Mouse (Mus musculus): ENCODE data around the gene Agmat. TPM values are rescaled to one million over a fixed set of nuclear protein-coding genes. Genes with fewer than 3 reads are reported as not detected.
A peak's percentile ranks its signal among the peaks of the same experiment; 100 is the strongest.

Gene Agmat
- polyA plus RNA-seq, 1 experiment from 2014 or later: 18.5 TPM

DNA sequence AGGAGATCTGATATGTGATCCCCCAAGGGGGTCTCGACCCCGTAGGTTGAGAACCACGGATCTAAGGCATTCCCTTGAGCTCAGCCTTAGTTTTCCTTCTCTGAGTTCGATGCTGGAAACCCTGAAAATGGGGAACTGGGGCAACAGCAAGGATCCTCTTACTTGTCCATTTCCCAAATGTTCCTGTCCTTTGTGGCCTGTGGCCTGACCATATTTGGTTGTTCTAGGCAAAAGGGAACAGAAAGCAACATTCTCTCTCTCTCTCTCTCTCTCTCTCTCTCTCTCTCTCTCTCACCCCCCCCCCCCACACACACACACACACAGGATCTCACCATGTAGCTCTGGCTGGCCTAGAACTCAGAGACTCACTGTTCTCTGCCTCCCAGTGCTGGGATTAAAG, 9.6 kb upstream of the Agmat start:
- no peak overlapping the region for H3K4me2 ChIP-seq
- no peaks in the 10 kb centered on the region for H3K9me3 ChIP-seq (replicated peaks)
- peaks cover 34% of the 10 kb centered on the region for H3K4me1 ChIP-seq (replicated peaks)
- H3K27ac ChIP-seq: no peak overlapping the region
- no peak overlapping the region for H3K9ac ChIP-seq
- no peak for DNase-seq
- no peaks in the 10 kb centered on the region for H3K36me3 ChIP-seq
- ATAC-seq (ENCODE audit: low read depth): no peak
- WGBS (ENCODE audit: insufficient replicate concordance): 52% methylated on average over 4 of the region's 4 CpGs
- no peaks in the 10 kb centered on the region for H3K27me3 ChIP-seq
- no peak overlapping the region for H3K4me3 ChIP-seq (replicated peaks)

DNA sequence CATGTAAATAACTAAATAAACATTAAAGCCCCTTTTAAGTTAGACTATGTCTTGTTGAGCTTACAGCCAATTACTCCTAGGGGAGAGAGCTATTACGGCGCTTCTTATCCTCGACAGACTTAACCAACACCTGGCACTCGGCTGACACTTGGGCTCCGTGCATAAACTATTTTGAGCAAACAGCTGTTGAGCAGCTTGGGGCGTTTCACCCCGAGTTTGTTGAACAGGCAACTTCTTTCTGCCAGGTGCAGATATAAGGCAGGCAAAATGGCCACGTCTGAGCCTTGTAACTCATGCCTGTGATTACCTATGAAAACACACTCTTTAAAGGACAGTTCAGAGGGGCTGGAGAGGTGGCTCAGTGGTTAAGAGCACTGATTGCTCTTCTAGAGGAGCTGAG, 8.5 kb upstream of the Agmat start:
- no peak overlapping the region for H3K9ac ChIP-seq
- H3K4me1 ChIP-seq (replicated peaks): peaks cover 40% of the 10 kb centered on the region
- no peak for ATAC-seq (ENCODE audit: low read depth)
- H3K4me2 ChIP-seq: no peak overlapping the region
- H3K27me3 ChIP-seq: no peaks in the 10 kb centered on the region
- WGBS (ENCODE audit: insufficient replicate concordance): 69% methylated on average over 8 of the region's 8 CpGs
- H3K36me3 ChIP-seq: no peaks in the 10 kb centered on the region
- no peak for DNase-seq
- no peak overlapping the region for H3K27ac ChIP-seq
- H3K9me3 ChIP-seq (replicated peaks): no peaks in the 10 kb centered on the region
- no peak overlapping the region for H3K4me3 ChIP-seq (replicated peaks)

DNA sequence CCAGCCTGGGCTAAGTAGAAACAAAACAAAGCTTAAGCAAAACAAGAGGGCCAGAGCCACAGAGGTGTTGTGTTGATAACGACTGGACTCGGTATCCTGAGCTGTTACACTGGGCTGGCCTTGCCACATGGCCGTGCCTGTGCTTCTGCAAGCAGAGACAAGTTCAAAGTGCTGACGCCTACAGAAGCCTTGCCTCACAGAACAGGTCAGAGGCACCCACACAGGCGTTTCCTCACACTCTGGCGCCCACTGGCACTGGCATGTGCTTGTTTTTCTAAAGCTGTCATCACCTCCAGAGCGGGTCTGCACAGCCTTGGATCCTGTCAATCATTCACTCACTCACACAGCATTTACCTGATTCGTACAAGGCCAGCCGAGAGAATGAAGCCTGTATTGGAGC, 4.6 kb upstream of the Agmat start:
- no peak overlapping the region for H3K4me2 ChIP-seq
- ATAC-seq (ENCODE audit: low read depth) (peak; percentile 73), DNase-seq (no peak)
- no peaks in the 10 kb centered on the region for H3K27me3 ChIP-seq
- H3K4me1 ChIP-seq (replicated peaks): peaks cover 30% of the 10 kb centered on the region
- no peak overlapping the region for H3K9ac ChIP-seq
- 56% methylated on average over 9 of the region's 9 CpGs for WGBS (ENCODE audit: insufficient replicate concordance)
- no peak overlapping the region for H3K4me3 ChIP-seq (replicated peaks)
- no peaks in the 10 kb centered on the region for H3K36me3 ChIP-seq
- no peaks in the 10 kb centered on the region for H3K9me3 ChIP-seq (replicated peaks)
- H3K27ac ChIP-seq: peak overlapping the region; percentile 71

GRCm38 (mm10) chr4:141742381-141742780, 4.1 kb upstream of the Agmat start:
- DNase-seq (no peak), ATAC-seq (ENCODE audit: low read depth) (no peak)
- WGBS (ENCODE audit: insufficient replicate concordance): 76% methylated on average over 4 of the region's 4 CpGs
- no peak overlapping the region for H3K4me3 ChIP-seq (replicated peaks)
- no peak overlapping the region; the same call in 1 of the 2 replicates for H3K9ac ChIP-seq
- no peaks in the 10 kb centered on the region for H3K27me3 ChIP-seq
- H3K4me1 ChIP-seq (replicated peaks): peaks cover 31% of the 10 kb centered on the region
- H3K27ac ChIP-seq: peak overlapping the region; percentile 71
- no peaks in the 10 kb centered on the region for H3K9me3 ChIP-seq (replicated peaks)
- H3K4me2 ChIP-seq: no peak overlapping the region
- H3K36me3 ChIP-seq: no peaks in the 10 kb centered on the region

- Histone ChIP-seq H3K9ac (0 out of 2 replicates have a peak overlapping the region, but pooled peaks have one; percentile 41), H3K9me3 (replicated peaks) (no peaks in the 10 kb centered on the region), H3K4me3 (replicated peaks) (no peak overlapping the region), H3K4me2 (peak overlapping the region; percentile 26), H3K27me3 (no peaks in the 10 kb centered on the region), H3K27ac (peak overlapping the region; percentile 78), H3K36me3 (0 out of 2 replicates have a peak, but pooled peaks cover 3% of the 10 kb centered on the region), H3K4me1 (replicated peaks) (peaks cover 66% of the 10 kb centered on the region)
- ATAC-seq (ENCODE audit: low read depth): no peak
- 53% methylated on average over 11 of the region's 11 CpGs for WGBS (ENCODE audit: insufficient replicate concordance)
- no peak for DNase-seq
Measured at GRCm38 (mm10) chr4:141749557-141749956, 3.1 kb downstream of the Agmat start.

DNA sequence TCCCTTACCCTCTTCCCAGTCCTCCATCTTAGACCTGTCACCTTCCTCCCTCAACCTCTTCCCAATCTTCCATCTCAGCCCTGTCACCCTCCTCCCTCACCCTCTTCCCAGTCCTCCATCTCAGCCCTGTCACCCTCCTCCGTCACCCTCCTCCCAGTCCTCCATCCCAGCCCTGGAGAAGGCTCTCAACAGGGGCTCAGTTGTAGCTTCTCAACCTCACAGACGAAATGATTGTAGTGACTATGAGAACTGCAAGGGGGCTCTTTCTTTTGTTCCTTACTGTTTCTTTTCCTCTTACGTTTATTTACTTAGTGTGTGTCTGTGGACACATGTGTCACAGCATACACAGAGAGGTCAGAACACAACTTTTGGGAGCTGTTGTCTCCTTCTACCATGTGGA, 4.4 kb downstream of the Agmat start:
- peak overlapping the region; percentile 73 for H3K4me2 ChIP-seq
- peak overlapping the region; percentile 71 for H3K9ac ChIP-seq
- no peak for DNase-seq
- no peaks in the 10 kb centered on the region for H3K9me3 ChIP-seq (replicated peaks)
- H3K27me3 ChIP-seq: no peaks in the 10 kb centered on the region
- H3K27ac ChIP-seq: peak overlapping the region; percentile 99
- H3K4me3 ChIP-seq (replicated peaks): 0 out of 2 replicates have a peak overlapping the region, but pooled peaks have one; percentile 44
- WGBS (ENCODE audit: insufficient replicate concordance): 59% methylated on average over 3 of the region's 3 CpGs
- H3K4me1 ChIP-seq (replicated peaks): peaks cover 75% of the 10 kb centered on the region
- 0 out of 2 replicates have a peak, but pooled peaks cover 3% of the 10 kb centered on the region for H3K36me3 ChIP-seq
- no peak for ATAC-seq (ENCODE audit: low read depth)

DNA sequence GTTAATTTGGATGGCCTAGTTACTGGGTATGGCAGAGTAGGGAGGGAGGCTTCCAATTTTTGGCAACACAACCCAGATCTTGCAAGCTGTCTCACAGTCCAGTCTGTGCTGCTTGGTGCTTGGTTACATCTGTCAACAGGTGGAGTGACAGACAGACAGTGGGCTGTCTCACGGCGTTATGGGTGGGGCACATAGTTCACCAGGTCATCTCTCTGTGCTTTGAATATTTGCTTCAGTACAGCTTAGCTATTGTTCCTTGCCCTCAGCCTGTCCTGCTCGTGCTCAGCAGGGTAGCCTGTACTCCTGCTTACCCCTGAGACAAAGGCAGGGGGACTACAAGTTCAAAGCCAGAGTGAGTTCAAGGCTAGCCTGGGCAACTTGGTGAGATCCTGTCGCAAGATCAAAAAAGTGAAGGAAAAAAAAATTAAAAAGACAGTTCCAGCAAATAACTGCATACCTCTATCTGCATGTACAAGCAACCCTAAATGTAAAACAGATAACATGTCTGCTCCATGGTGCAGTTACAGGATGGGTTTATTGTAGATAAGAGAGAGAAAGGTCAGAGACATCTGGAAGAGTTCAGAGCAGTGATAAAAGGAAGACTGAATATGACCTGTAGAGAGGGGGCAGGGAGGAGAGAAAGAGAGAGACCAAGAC, 5.1 kb downstream of the Agmat start:
- Histone ChIP-seq H3K9me3 (replicated peaks) (no peaks in the 10 kb centered on the region), H3K9ac (peak overlapping the region; percentile 71), H3K27ac (peak overlapping the region; percentile 99), H3K4me3 (replicated peaks) (peak overlapping the region; percentile 44), H3K27me3 (no peaks in the 10 kb centered on the region), H3K4me1 (replicated peaks) (peaks cover 74% of the 10 kb centered on the region), H3K36me3 (0 out of 2 replicates have a peak, but pooled peaks cover 3% of the 10 kb centered on the region), H3K4me2 (peak overlapping the region; percentile 73)
- WGBS (ENCODE audit: insufficient replicate concordance): 6% methylated on average over 4 of the region's 4 CpGs
- ATAC-seq (ENCODE audit: low read depth) (peak; percentile 90), DNase-seq (peak; percentile 67)

DNA sequence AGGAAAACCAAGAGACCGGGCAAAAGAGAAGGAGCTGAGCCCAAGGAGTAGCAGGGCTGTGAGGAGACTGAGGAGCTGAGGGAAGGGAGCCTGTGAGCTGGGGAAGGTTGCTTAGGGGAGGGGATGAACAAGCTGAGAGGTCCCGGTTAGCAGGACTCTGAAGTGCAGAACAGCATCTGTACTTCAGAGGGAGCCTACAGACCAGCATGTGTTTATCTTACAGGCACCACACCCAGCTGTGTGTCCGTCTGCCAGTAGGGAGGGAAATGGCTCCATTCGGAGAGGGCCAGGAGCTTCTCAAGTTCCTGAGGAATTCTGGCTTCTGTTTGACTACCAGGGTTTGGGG, 5.6 kb downstream of the Agmat start:
- DNase-seq: peak; percentile 82
- peak; percentile 93 for ATAC-seq (ENCODE audit: low read depth)
- H3K9ac ChIP-seq: peak overlapping the region; percentile 67
- peak overlapping the region; percentile 44 for H3K4me3 ChIP-seq (replicated peaks)
- H3K9me3 ChIP-seq (replicated peaks): no peaks in the 10 kb centered on the region
- H3K27me3 ChIP-seq: no peaks in the 10 kb centered on the region
- 0 out of 2 replicates have a peak, but pooled peaks cover 5% of the 10 kb centered on the region for H3K36me3 ChIP-seq
- H3K4me1 ChIP-seq (replicated peaks): peaks cover 74% of the 10 kb centered on the region
- peak overlapping the region; percentile 99 for H3K27ac ChIP-seq
- WGBS (ENCODE audit: insufficient replicate concordance): 5% methylated on average over 4 of the region's 4 CpGs
- peak overlapping the region; percentile 73 for H3K4me2 ChIP-seq

- ATAC-seq (ENCODE audit: low read depth) (no peak), DNase-seq (no peak)
- Histone ChIP-seq H3K4me3 (replicated peaks) (no peak overlapping the region), H3K9ac (no peak overlapping the region), H3K4me1 (replicated peaks) (peaks cover 85% of the 10 kb centered on the region), H3K36me3 (peaks cover 12% of the 10 kb centered on the region), H3K27me3 (no peaks in the 10 kb centered on the region), H3K9me3 (replicated peaks) (no peaks in the 10 kb centered on the region), H3K4me2 (no peak overlapping the region), H3K27ac (peak overlapping the region; percentile 92)
- 86% methylated on average over 19 of the region's 19 CpGs for WGBS (ENCODE audit: insufficient replicate concordance)
Measured at GRCm38 (mm10) chr4:141755375-141755930, 9.0 kb downstream of the Agmat start.

DNA sequence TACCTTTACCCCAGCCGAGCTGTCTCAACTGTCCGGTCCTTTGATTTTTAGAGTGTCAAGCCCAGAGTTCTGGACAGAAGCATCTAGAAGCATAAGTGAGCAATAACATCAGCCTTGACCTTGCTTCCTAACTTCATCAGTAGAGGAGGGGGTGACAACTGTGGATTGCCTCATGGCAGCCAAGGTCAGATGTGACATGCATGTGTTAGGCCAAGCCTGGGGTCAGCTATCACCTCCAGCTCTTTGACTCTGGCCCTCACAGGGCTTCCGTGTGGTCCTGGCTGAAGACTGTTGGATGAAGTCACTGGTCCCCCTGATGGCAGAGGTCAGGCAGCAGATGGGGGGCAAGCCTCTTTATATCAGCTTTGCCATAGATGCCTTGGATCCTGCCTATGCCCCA, 10.7 kb downstream of the Agmat start:
- Histone ChIP-seq H3K9me3 (replicated peaks) (no peaks in the 10 kb centered on the region), H3K27ac (peak overlapping the region; percentile 92), H3K36me3 (peaks cover 26% of the 10 kb centered on the region), H3K4me1 (replicated peaks) (peaks cover 78% of the 10 kb centered on the region), H3K9ac (no peak overlapping the region), H3K4me2 (no peak overlapping the region), H3K4me3 (replicated peaks) (no peak overlapping the region), H3K27me3 (no peaks in the 10 kb centered on the region)
- DNase-seq: no peak
- WGBS (ENCODE audit: insufficient replicate concordance): 89% methylated on average over 3 of the region's 3 CpGs
- ATAC-seq (ENCODE audit: low read depth): no peak

- Histone ChIP-seq H3K9ac (peak overlapping the region; percentile 36), H3K36me3 (peaks cover 43% of the 10 kb centered on the region), H3K27ac (peak overlapping the region; percentile 92), H3K9me3 (replicated peaks) (no peaks in the 10 kb centered on the region), H3K27me3 (no peaks in the 10 kb centered on the region), H3K4me3 (replicated peaks) (no peak overlapping the region), H3K4me1 (replicated peaks) (peaks cover 68% of the 10 kb centered on the region), H3K4me2 (peak overlapping the region; percentile 43)
- ATAC-seq (ENCODE audit: low read depth) (peak; percentile 90), DNase-seq (peak; percentile 61)
- WGBS (ENCODE audit: insufficient replicate concordance): 36% methylated on average over 6 of the region's 6 CpGs
Measured at GRCm38 (mm10) chr4:141758874-141759542, 12.5 kb downstream of the Agmat start.
